Comparison of ENCODE assay signal across 9 mouse cellular contexts in the genomic region with DNA sequence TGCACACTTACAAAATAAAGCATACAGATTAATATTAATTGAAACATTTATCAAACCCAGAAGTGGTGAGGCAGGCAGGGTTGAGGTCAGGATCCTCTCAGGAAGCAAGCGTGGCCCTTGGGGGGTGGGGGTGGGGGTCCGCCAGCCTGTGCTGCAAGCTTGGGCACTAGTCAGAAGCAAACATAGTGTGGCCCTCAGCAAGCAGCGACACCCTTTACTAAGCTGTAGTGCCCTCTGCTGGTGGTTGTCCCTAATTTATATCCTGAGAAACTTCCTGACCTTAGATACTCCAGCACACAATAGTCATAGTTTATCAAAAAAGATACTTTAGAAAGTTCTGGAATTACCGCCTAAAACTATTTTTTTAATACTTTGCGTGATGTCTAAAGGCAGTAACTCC. TPM values are rescaled to one million over a fixed set of nuclear protein-coding genes. Genes with fewer than 3 reads are reported as not detected.
DNase-seq lines count a peak whose midpoint lies in the region; ATAC-seq and TF ChIP-seq lines count a peak whose summit lies in the region.
"Had no signal": no experiment of that assay in that cellular context is flagged by ENCODE, and none has a peak within 500 bp of the region (broad histone marks: within the 10 kb centered on the region; RNA-seq: fewer than 3 reads in every experiment).

No protein-coding gene starts in this region.

- no peak overlapping the region for H3K9ac ChIP-seq in liver, embryonic 13.5 days
- H3K9ac ChIP-seq: heart, embryonic 15.5 days had no signal

- peak; percentile 56 to 85; a peak in 3 of 4 replicates for ATAC-seq in hematopoietic stem cell, adult 5-6 weeks (replicated peaks in 1 of 2; ENCODE audit: insufficient read depth in 1 of 2, low FRiP score in 2 of 2, low TSS enrichment in 1 of 2, low read depth in 1 of 2, poor library complexity in 2 of 2, severe bottlenecking in 2 of 2)
- no peak for ATAC-seq in liver, embryonic 13.5 days (ENCODE audit: low read depth)

- H3K4me3 ChIP-seq in thymus, adult 2 months (ENCODE audit: control insufficient read depth, insufficient read depth, low read length) = no peak overlapping the region
- no peak overlapping the region for H3K4me3 ChIP-seq in liver, embryonic 13.5 days (replicated peaks)
- H3K4me3 ChIP-seq: heart, embryonic 15.5 days had no signal

- H3K27me3 ChIP-seq in thymus, adult 2 months (ENCODE audit: control insufficient read depth, insufficient read depth, low read length) = no peaks in the 10 kb centered on the region
- H3K27me3 ChIP-seq in liver, embryonic 13.5 days = no peaks in the 10 kb centered on the region
- H3K27me3 ChIP-seq: heart, embryonic 15.5 days had no signal

- H3K36me3 ChIP-seq in thymus, adult 2 months (ENCODE audit: control insufficient read depth, insufficient read depth, low read length) = peaks cover 28% of the 10 kb centered on the region
- peaks cover 44% of the 10 kb centered on the region for H3K36me3 ChIP-seq in liver, embryonic 13.5 days

- WGBS in thymus, adult 2 months = 35% methylated on average over 5 of the region's 5 CpGs
- WGBS in liver, embryonic 13.5 days (ENCODE audit: insufficient replicate concordance) = 13% methylated on average over 5 of the region's 5 CpGs

- peaks cover 2% of the 10 kb centered on the region; the same call in 1 of the 2 replicates for H3K4me1 ChIP-seq in thymus, adult 2 months (replicated peaks; ENCODE audit: control insufficient read depth, insufficient read depth, low read length)
- peaks cover 8% of the 10 kb centered on the region; the same call in 1 of the 2 replicates for H3K4me1 ChIP-seq in liver, embryonic 13.5 days (replicated peaks)
- H3K4me1 ChIP-seq: heart, embryonic 15.5 days had no signal

- no peak overlapping the region for H3K4me2 ChIP-seq in liver, embryonic 13.5 days
- H3K4me2 ChIP-seq: heart, embryonic 15.5 days had no signal

- H3K27ac ChIP-seq in thymus, adult 2 months (ENCODE audit: control insufficient read depth, insufficient read depth, low read length) = no peak overlapping the region
- no peak overlapping the region; the same call in 1 of the 2 replicates for H3K27ac ChIP-seq in liver, embryonic 13.5 days
- H3K27ac ChIP-seq: heart, embryonic 15.5 days had no signal

- peak; percentile 67 to 92 for DNase-seq in adrenal gland, adult (ENCODE audit: inconsistent age in 2 of 2, low spot score in 1 of 2)
- DNase-seq in adrenal gland, adult 8-10 months = no peak
- peak; percentile 81 for DNase-seq in thymus, adult 2 months
- no peak for DNase-seq in thymus, adult 18-20 months
- peak; percentile 90 for DNase-seq in embryo, embryonic 10 days (ENCODE audit: low spot score)
- peak; percentile 64 for DNase-seq in liver, embryonic 13.5 days
- peak; percentile 90 for DNase-seq in retina, embryonic 14.5 days (ENCODE audit: low spot score)

- no peaks in the 10 kb centered on the region for H3K9me3 ChIP-seq in liver, embryonic 13.5 days (replicated peaks)
- H3K9me3 ChIP-seq: heart, embryonic 15.5 days had no signal

- TF ChIP-seq POLR2A in thymus, adult 2 months (IDR thresholded peaks at IDR 0.05; ENCODE audit: control insufficient read depth, extremely low read depth, insufficient read depth, low read length, poor library complexity) = no peak

- no peak for TF ChIP-seq CTCF in thymus, adult 2 months (IDR thresholded peaks at IDR 0.05; ENCODE audit: borderline replicate concordance, control insufficient read depth, extremely low read depth, insufficient read depth, low read length, poor library complexity)

RNA-seq across cellular contexts. Expression of a gene that starts 38.5 kb away (rescaled TPM):
- 10 to 100 TPM; 33.0 to 66.6 (median 48.3) TPM for total RNA-seq in adrenal gland, adult 8-10 months (2022)
- 479 and 508 TPM in 2 replicates for polyA plus RNA-seq in thymus, adult 2 months (2012; rRNA removed)
- total RNA-seq in hematopoietic stem cell, adult 5-6 weeks (2017) = 3.5 and 5.7 TPM in 2 replicates
- polyA plus RNA-seq in liver, embryonic 13.5 days (2015; fragmentation: Nextera tagmentation; extraction: Ambion mirVana) = 4.2 and 4.9 TPM in 2 replicates

RNA-seq across cellular contexts. Expression of a gene that starts 53.5 kb away (rescaled TPM):
- total RNA-seq in adrenal gland, adult 8-10 months (2022) = not detected
- 0.52 and 0.58 TPM in 2 replicates for polyA plus RNA-seq in thymus, adult 2 months (2012; rRNA removed)
- not detected in 2 replicates for total RNA-seq in hematopoietic stem cell, adult 5-6 weeks (2017)
- polyA plus RNA-seq in liver, embryonic 13.5 days (2015; fragmentation: Nextera tagmentation; extraction: Ambion mirVana) = 0.54 and 0.67 TPM in 2 replicates
- polyA plus RNA-seq: heart, embryonic 15.5 days had no signal

Comparison
In these comparisons a context has a peak if more than half of its experiments do, and no peak if none do; other contexts are left out.
1. DNase-seq: peak in adrenal gland, adult (2 of 2), thymus, adult 2 months (single experiment), embryo, embryonic 10 days (single experiment), liver, embryonic 13.5 days (single experiment) and retina, embryonic 14.5 days (single experiment); none in adrenal gland, adult 8-10 months (single experiment) and thymus, adult 18-20 months (0 of 2).